Mouse (Mus musculus) CH12.LX (cell line): ENCODE measurements at regions not wholly inside any gene's neighbourhood (a gene's known extent, or its start where the extent isn't known, plus 50 kb on each side); places are given as distances from the start of the nearest gene placed in this dataset.

Source experiments
- CHD2 ChIP-seq: IDR thresholded peaks from 2 replicates; pipeline ENCODE4 v1.6.1; 2011; ENCODE audit warnings: low read length, improper control_type of control experiment
- CTCF ChIP-seq, 2 experiments: IDR thresholded peaks in 1 of 2; conservative IDR thresholded peaks in 1 of 2; 2 replicates each; pipeline ENCODE4 v1.5.1; 2011 to 2012; ENCODE audit warnings: low read depth in 2 of 2, low read length in 2 of 2, improper control_type of control experiment in 1 of 2, inconsistent platforms in 1 of 2, mild to moderate bottlenecking in 1 of 2, moderate library complexity in 1 of 2
- EP300 ChIP-seq: IDR thresholded peaks from 2 replicates; pipeline ENCODE4 v1.6.1; 2011; ENCODE audit warnings: low read length, improper control_type of control experiment
- POLR2A ChIP-seq: IDR thresholded peaks from 2 replicates; pipeline ENCODE4 v1.6.1; 2011; ENCODE audit warnings: low read depth, mild to moderate bottlenecking, improper control_type of control experiment, low read length
- ZC3H11A ChIP-seq: IDR thresholded peaks from 2 replicates; pipeline ENCODE4 v1.6.1; 2012; ENCODE audit warnings: low read depth, mild to moderate bottlenecking, inconsistent platforms, low read length, improper control_type of control experiment

DNA sequence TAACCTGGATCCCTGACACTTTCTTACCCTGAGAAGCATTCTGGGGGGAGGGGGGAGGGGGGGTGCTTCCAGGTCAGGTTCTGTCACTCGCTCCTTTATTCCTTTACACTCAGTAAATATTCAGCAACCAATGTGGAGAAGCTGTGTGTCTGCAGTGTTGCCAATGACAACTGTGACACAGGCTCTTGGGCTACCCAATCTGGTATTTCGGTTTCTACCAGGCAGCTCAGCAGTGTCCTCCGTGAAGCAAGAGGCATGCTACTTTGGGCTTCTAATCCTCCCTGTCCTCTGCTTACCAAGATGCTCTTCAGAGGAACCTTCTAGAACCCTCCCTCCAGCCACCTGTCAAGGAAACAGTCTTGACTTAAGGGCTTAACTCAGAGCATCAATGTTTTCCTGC lies 290.7 kb downstream of the Emp1 start:
- TF ChIP-seq CTCF (conservative IDR thresholded peaks at IDR 0.05 in 1 of 2, IDR thresholded peaks at IDR 0.05 in 1 of 2; ENCODE audit: low read depth in 2 of 2, low read length in 2 of 2) = no peak
- no peak for TF ChIP-seq CHD2
- no peak for TF ChIP-seq ZC3H11A
- TF ChIP-seq EP300 = no peak
- TF ChIP-seq POLR2A = no peak
